Mouse (Mus musculus): ENCODE measurements around the gene Olfr1141. TPM values are rescaled to one million over a fixed set of nuclear protein-coding genes. Genes with fewer than 3 reads are reported as not detected.

Olfr1141 gene
- not detected for polyA plus RNA-seq (2017; shearing (Covaris generic))

DNA sequence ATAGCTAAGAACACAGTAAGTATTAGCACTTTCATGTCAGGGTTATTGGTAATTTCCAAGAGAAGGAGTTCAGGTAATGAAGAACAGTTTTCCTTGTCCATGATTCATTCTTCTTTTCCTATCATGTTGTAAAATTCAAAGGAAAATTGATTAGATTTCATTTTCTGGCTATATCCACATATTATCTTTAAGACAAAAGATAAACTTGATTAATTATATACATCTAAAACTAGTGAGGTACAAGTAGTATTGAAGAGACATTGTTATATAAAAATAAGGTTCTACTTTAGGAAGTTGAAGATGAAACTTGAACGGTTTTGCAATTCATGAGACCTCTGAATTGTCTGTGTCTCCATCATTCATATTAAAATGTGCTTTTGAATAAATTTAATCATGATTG lies at the start of gene Olfr1141:
Gene Olfr1141 (minus strand): TSS at position 101 of the 400 bp plus-strand sequence.
- ATAC-seq, result no peak

DNA sequence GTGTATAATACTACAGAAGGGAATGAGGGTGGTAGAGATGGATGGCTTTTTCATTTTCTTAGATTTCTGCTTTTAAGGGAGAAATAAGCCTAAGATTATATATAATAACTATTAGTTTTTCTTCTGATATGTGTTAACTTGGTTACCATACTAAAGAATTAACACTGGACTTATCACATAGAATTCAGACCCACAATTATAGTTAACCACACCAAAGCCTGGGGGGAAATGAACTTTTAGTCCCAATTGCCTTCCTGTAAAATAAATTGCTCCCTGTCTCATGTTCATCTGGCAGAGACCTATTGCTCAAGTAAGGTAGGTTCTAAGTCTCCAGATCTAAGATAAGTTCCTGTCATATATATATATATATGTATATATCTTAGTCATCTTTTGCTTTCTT lies 46.5 kb upstream of the Olfr1141 start, which contains the start of gene Olfr1143:
Gene Olfr1143 (plus strand): TSS at position 301 of the 400 bp plus-strand sequence.
- ATAC-seq, result no peak

DNA sequence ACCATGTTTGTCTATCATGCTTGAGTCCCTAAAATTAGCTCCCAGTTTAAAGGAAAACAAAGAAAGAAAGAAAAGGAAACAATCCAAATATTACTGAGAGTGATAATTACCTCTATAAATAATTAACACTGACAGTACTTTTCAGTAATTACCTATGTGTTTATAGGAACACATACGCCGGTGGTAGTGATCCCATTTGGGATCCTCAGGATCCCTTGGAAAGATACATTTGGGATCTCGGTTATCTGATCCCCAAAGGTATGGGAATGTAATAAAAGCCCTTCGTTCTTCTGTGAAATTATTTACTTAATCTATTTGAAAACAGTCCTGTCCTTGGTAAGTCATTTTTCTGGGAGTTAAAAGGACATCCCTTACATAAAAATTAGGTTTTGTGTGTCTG lies 25.4 kb upstream of the Olfr1141 start, which contains the start of gene Olfr152:
Gene Olfr152 (plus strand): TSS at position 301 of the 400 bp plus-strand sequence.
- no peak for ATAC-seq

DNA sequence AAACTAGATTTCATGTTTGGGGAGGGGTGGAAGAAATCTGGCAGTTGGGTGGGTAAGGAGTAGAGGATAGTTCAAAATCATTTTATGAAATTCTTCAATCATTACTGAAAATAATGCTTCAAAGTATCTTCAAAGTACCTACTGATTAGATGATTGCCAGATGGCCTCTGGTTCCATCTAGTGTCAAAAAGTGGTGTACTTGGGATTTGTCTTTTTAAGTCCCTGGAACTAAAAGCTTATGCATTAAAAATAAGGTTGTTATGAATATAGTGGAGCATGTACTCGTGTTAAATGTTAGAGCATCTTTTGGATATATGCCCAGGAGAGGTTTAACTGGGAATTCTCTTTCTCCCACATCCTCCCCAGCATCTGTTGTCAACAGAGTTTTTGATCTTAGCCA lies 22.4 kb upstream of the Olfr1141 start:
- ATAC-seq, result no peak

DNA sequence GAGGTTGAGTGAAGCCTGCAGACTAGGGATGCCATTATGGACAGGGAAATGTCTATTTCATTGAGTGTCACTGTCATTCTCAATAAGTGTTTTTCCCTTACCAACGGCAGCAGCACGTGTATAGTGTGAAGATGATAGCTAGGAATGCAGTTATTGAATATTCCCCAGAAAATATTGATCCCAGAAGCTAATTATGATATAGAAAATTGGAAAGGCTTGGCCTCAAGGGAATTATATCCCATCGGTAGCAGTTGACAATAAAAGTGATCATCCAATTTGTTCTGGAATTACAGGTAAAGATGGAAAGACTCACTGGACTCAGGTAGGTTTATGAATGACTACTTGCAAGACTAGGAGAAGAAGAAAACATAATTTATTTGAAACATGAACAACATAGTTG lies 10.3 kb downstream of the Olfr1141 start, which contains the start of gene Olfr1140:
Gene Olfr1140 (plus strand): TSS at position 301 of the 400 bp plus-strand sequence.
- ATAC-seq, result no peak

DNA sequence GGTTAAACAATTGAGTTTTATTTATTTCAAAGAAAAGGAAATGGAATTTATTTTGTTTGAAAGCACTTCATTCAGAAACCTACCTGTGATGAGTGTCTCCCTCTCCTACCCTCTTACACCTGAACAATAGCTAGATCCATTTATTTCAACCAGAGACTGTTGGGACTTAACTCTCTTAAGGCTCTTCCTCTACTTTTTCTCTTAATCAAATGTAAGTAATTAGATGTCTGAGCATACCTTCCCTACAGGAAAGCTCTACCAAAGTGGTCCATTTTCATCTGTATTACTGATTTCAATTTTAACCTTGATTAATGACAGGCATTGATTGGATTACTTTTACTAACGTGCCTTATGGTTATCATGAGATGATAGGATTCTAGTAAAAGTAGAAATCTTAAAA lies 13.9 kb downstream of the Olfr1141 start, which contains the start of gene Olfr1138:
Gene Olfr1138 (minus strand): TSS at position 101 of the 400 bp plus-strand sequence.
- no peak for ATAC-seq

DNA sequence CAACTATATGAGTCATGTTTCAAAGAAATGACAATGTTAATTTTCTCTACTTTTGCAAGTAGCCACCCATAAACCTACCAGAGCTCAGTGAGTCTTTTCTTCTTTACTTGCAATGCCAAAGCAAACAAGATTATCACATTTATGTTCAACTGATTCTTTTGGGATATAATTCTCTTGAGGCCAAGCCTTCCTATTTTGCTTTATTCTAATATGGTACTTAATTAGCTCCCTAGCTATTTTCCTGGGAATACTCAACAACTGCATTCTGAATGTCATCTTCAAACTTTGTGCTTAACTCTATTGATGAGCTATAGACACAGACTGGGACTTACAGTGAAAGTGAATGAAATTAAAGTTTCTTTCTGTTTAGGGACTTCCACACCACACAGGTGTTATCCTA lies 40.7 kb downstream of the Olfr1141 start, which contains the start of gene Olfr1137:
Gene Olfr1137 (minus strand): TSS at position 101 of the 400 bp plus-strand sequence.
- ATAC-seq, result no peak

Other genes starting within 250 kb of the Olfr1141 start
- not detected for gene Pramel6, start 247.4 kb downstream of the Olfr1141 start, polyA plus RNA-seq (2017; shearing (Covaris generic))
- gene Olfr153, start 222.2 kb downstream of the Olfr1141 start, polyA plus RNA-seq (2017; shearing (Covaris generic)), result not detected
- under 1 TPM in 1 of 2 experiments, not detected in 1; 0.36 TPM for gene Olfr1128, start 208.4 kb downstream of the Olfr1141 start, polyA plus RNA-seq (2017; shearing (Covaris generic))
- gene Olfr1129, start 180.1 kb downstream of the Olfr1141 start, polyA plus RNA-seq (2017; shearing (Covaris generic)), result not detected
- gene Olfr1130, start 147.8 kb downstream of the Olfr1141 start, polyA plus RNA-seq (2017; shearing (Covaris generic)), result not detected
- gene Olfr1131, start 126.9 kb downstream of the Olfr1141 start, polyA plus RNA-seq (2017; shearing (Covaris generic)), result not detected
- gene Olfr1132, start 116.5 kb downstream of the Olfr1141 start, polyA plus RNA-seq (2017; shearing (Covaris generic)), result not detected
- not detected for gene Olfr1133, start 106.6 kb downstream of the Olfr1141 start, polyA plus RNA-seq (2017; shearing (Covaris generic))
- gene Olfr1134, start 95.5 kb downstream of the Olfr1141 start, polyA plus RNA-seq (2017; shearing (Covaris generic)), result not detected
- not detected for gene Olfr1135, start 80.3 kb downstream of the Olfr1141 start, polyA plus RNA-seq (2017; shearing (Covaris generic))
- gene Olfr1136, start 60.0 kb downstream of the Olfr1141 start, polyA plus RNA-seq (2017; shearing (Covaris generic)), result not detected
- not detected for gene Olfr1137, start 40.8 kb downstream of the Olfr1141 start, polyA plus RNA-seq (2017; shearing (Covaris generic))
- gene Olfr1138, start 14.0 kb downstream of the Olfr1141 start, polyA plus RNA-seq (2017; shearing (Covaris generic)), result not detected
- not detected for gene Olfr1140, start 10.2 kb downstream of the Olfr1141 start, polyA plus RNA-seq (2017; shearing (Covaris generic))
- gene Olfr152, start 25.5 kb upstream of the Olfr1141 start, polyA plus RNA-seq (2017; shearing (Covaris generic)), result not detected
- gene Olfr1143, start 46.6 kb upstream of the Olfr1141 start, polyA plus RNA-seq (2017; shearing (Covaris generic)), result not detected
- not detected for gene Olfr1145, start 55.8 kb upstream of the Olfr1141 start, polyA plus RNA-seq (2017; shearing (Covaris generic))
- gene Olfr1148, start 76.5 kb upstream of the Olfr1141 start, polyA plus RNA-seq (2017; shearing (Covaris generic)), result not detected
- gene Olfr1150-ps1, start 90.0 kb upstream of the Olfr1141 start, polyA plus RNA-seq (2017; shearing (Covaris generic)), result not detected
- not detected for gene Olfr1151, start 101.9 kb upstream of the Olfr1141 start, polyA plus RNA-seq (2017; shearing (Covaris generic))
- under 1 TPM in 1 of 2 experiments, not detected in 1; 0.08 TPM for gene Olfr1152, start 112.5 kb upstream of the Olfr1141 start, polyA plus RNA-seq (2017; shearing (Covaris generic))
- not detected for gene Olfr1153, start 141.0 kb upstream of the Olfr1141 start, polyA plus RNA-seq (2017; shearing (Covaris generic))
- gene Olfr1154, start 151.2 kb upstream of the Olfr1141 start, polyA plus RNA-seq (2017; shearing (Covaris generic)), result not detected
- not detected for gene Olfr1155, start 191.1 kb upstream of the Olfr1141 start, polyA plus RNA-seq (2017; shearing (Covaris generic))
- under 1 TPM in 1 of 2 experiments, not detected in 1; 0.20 TPM for gene Olfr1156, start 199.1 kb upstream of the Olfr1141 start, polyA plus RNA-seq (2017; shearing (Covaris generic))
- gene Olfr1157, start 214.3 kb upstream of the Olfr1141 start, polyA plus RNA-seq (2017; shearing (Covaris generic)), result under 1 TPM in 1 of 2 experiments, not detected in 1; 0.15 TPM
- gene Olfr74, start 220.7 kb upstream of the Olfr1141 start, polyA plus RNA-seq (2017; shearing (Covaris generic)), result not detected
- gene Olfr1158, start 236.1 kb upstream of the Olfr1141 start, polyA plus RNA-seq (2017; shearing (Covaris generic)), result not detected